Mouse (Mus musculus) small intestine, adult 10 weeks (tissue): ENCODE data around the gene Rpl39. TPM values are rescaled to one million over a fixed set of nuclear protein-coding genes. Genes with fewer than 3 reads are reported as not detected.

Source experiments
- polyA plus RNA-seq: library from polyadenylated mRNA; stranded (reverse); fragments of 350-450 nt; fragmentation: Illumina TruSeq; extraction: RNeasy Lipid Tissue Mini Kit (QIAGEN cat#74804); gene quantifications from one replicate; pipeline ENCODE4 v1.2.3, GENCODE M21; 2014; ENCODE audit warnings: low replicate concordance

Rpl39 gene
- polyA plus RNA-seq, result 805 TPM

GRCm38 (mm10) chrX:37084927-37085660 lies at the start of gene Rpl39:
TSS of gene Rpl39 (minus strand) at chrX:37085402.

GRCm38 (mm10) chrX:37126671-37127358 lies 41.6 kb upstream of the Rpl39 start, which contains the start of gene Nkap:
TSS of gene Nkap (plus strand) at chrX:37126795.

GRCm38 (mm10) chrX:37110193-37110880 lies 25.1 kb upstream of the Rpl39 start, which contains the start of gene Upf3b:
TSS of gene Upf3b (minus strand) at chrX:37110322.

GRCm38 (mm10) chrX:37048066-37048889 lies 36.9 kb downstream of the Rpl39 start, which contains the start of gene Sowahd:
TSS of gene Sowahd (plus strand) at chrX:37048845.

Other genes starting within 250 kb of the Rpl39 start
- gene Ube2a, start 211.5 kb downstream of the Rpl39 start, polyA plus RNA-seq, result 185 TPM
- gene C330007P06Rik, start 211.3 kb downstream of the Rpl39 start, polyA plus RNA-seq, result 61.7 TPM
- 11.3 TPM for gene Nkrf, start 182.5 kb downstream of the Rpl39 start, polyA plus RNA-seq
- 11.0 TPM for gene Sept6, start 93.6 kb downstream of the Rpl39 start, polyA plus RNA-seq
- not detected for gene Sowahd, start 36.6 kb downstream of the Rpl39 start, polyA plus RNA-seq
- 94.7 TPM for gene Upf3b, start 24.9 kb upstream of the Rpl39 start, polyA plus RNA-seq
- 50.7 TPM for gene Nkap, start 41.4 kb upstream of the Rpl39 start, polyA plus RNA-seq
- gene Akap14, start 83.4 kb upstream of the Rpl39 start, polyA plus RNA-seq, result 0.56 TPM
- 344 TPM for gene Ndufa1, start 105.8 kb upstream of the Rpl39 start, polyA plus RNA-seq
- 0.37 TPM for gene Rnf113a1, start 105.8 kb upstream of the Rpl39 start, polyA plus RNA-seq
- gene Gm9, start 125.6 kb upstream of the Rpl39 start, polyA plus RNA-seq, result not detected
- not detected for gene Rhox1, start 136.9 kb upstream of the Rpl39 start, polyA plus RNA-seq
- gene Rhox2a, start 159.6 kb upstream of the Rpl39 start, polyA plus RNA-seq, result not detected
- not detected for gene Rhox3a, start 164.5 kb upstream of the Rpl39 start, polyA plus RNA-seq
- not detected for gene Rhox4a, start 179.9 kb upstream of the Rpl39 start, polyA plus RNA-seq